In the genomic region with DNA sequence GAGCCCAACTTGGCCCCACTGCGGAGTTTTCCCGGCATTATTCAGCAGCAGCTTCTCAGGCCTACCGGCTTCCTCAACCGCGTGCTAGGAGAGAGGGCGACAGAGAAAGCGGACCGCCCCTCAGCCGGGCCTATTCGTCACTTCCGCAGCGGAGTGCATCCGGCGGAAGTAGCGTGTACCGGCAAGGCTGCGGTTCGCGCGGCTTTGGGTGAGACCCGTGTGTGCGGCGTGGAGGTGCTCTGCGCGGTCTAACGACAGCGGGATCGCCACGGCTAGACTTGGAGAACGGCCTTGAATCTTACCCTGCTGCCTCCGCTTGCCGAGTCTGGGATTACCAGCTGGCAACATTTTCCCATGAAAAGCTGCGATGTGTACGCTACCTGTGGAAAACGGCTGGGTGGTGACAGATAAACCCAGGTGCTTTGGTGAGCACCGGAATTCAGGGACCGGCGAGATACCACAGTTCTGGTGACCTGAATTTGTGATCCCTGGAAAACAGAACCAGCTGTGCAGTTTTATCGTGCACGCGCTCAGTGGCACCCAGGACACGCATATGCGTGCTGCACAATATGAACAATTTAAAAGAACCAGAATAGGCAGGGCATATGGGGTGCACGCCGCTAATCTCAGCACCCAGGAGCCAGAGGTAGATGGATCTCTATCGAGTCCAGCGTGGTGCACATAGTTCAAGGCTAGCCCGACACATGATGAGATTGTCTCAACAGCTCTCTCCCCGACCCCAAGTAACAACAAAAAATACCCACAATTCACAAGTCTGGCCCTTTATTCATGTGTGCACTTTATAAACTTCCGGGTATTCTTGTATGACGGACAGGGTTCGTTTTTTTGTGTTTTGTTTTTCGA, we compare ENCODE assay signal across 8 mouse cellular contexts. TPM values are rescaled to one million over a fixed set of nuclear protein-coding genes. Genes with fewer than 3 reads are reported as not detected.
DNase-seq lines count a peak whose midpoint lies in the region; ATAC-seq lines count a peak whose summit lies in the region.

Ddx21 (minus strand) TSS at position 105 of the 864 bp plus-strand sequence.

- 7% methylated on average over 53 of the region's 53 CpGs for WGBS in hindbrain, embryonic 13.5 days

- H3K9me3 ChIP-seq in hindbrain, embryonic 13.5 days, result no peaks in the 10 kb centered on the region

- peaks cover 34% of the 10 kb centered on the region for H3K4me1 ChIP-seq in hindbrain, embryonic 13.5 days (replicated peaks)

- no peaks in the 10 kb centered on the region for H3K27me3 ChIP-seq in hindbrain, embryonic 13.5 days

- H3K9ac ChIP-seq in hindbrain, embryonic 13.5 days, result peak within 1 kb of the TSS; percentile 87

- H3K27ac ChIP-seq in hindbrain, embryonic 13.5 days, result peak within 1 kb of the TSS; percentile 88

- H3K4me3 ChIP-seq in hindbrain, embryonic 13.5 days, result peak within 1 kb of the TSS; percentile 93

- peaks cover 12% of the 10 kb centered on the region for H3K36me3 ChIP-seq in hindbrain, embryonic 13.5 days

- H3K4me2 ChIP-seq in hindbrain, embryonic 13.5 days, result peak within 1 kb of the TSS; percentile 91

- ATAC-seq in hindbrain, embryonic 13.5 days (ENCODE audit: low FRiP score), result peak; percentile 98

- peak; percentile 92 for DNase-seq in NIH3T3 (ENCODE audit: low read depth)
- peak; percentile 94 to 95 for DNase-seq in cerebellum, postnatal 10 days
- peak; percentile 81 to 85 for DNase-seq in frontal cortex, postnatal 14 days (ENCODE audit: low spot score in 2 of 2)
- DNase-seq in layer of hippocampus, postnatal 25 days (ENCODE audit: extremely low spot score in 1 of 2, low spot score in 1 of 2), result peak; percentile 80 to 81
- DNase-seq in lung, postnatal 25 days (ENCODE audit: low spot score), result peak; percentile 92
- DNase-seq in retina, embryonic 14.5 days (ENCODE audit: low spot score), result peak; percentile 94
- DNase-seq in thymus, postnatal 4 days, result peak; percentile 93

RNA-seq across cellular contexts. Expression of gene Ddx21, which starts in this region (rescaled TPM):
- 17.1 and 17.7 TPM in 2 replicates for polyA plus RNA-seq in hindbrain, embryonic 13.5 days (2015; fragmentation: Nextera tagmentation; extraction: Ambion mirVana)
- 10 to 100 TPM; 20.4 to 25.3 TPM for total RNA-seq in layer of hippocampus, postnatal 25 days (2021)

Comparison
In these comparisons a context has a peak if more than half of its experiments do, and no peak if none do; other contexts are left out.
1. Peak in every context shown above with its lines: DNase-seq, ATAC-seq, H3K4me3 ChIP-seq and H3K27ac ChIP-seq.